Mouse (Mus musculus) G1E (cell line): Measurements from ENCODE around the gene Lrrc32.

Experiments used
- CTCF ChIP-seq: IDR thresholded peaks from 2 replicates; pipeline ENCODE4 v1.5.1; 2012; ENCODE audit warnings: low read depth, low read length, inconsistent platforms, mixed read lengths
- GATA1 ChIP-seq: IDR thresholded peaks from 2 replicates; pipeline ENCODE4 v1.6.1; 2012; ENCODE audit warnings: borderline replicate concordance, low read length, inconsistent platforms, mixed read lengths
- GATA2 ChIP-seq: IDR thresholded peaks from 2 replicates; pipeline ENCODE4 v1.6.1; 2012; ENCODE audit warnings: low read depth, low read length, inconsistent platforms, borderline replicate concordance
- POLR2AphosphoS5 ChIP-seq: IDR thresholded peaks from 2 replicates; pipeline ENCODE4 v1.6.1; 2012; ENCODE audit warnings: low read depth, low read length, inconsistent platforms; ENCODE audit not compliant: insufficient replicate concordance

- TF ChIP-seq CTCF = no peak
- TF ChIP-seq GATA2 = no peak
- no peak for TF ChIP-seq GATA1
- no peak for TF ChIP-seq POLR2AphosphoS5
Observed at GRCm38 (mm10) chr7:98535882-98536281, 46.8 kb downstream of the Lrrc32 start.
